Mouse (Mus musculus): ENCODE data around the gene Krtap4-2. TPM values are rescaled to one million over a fixed set of nuclear protein-coding genes. Genes with fewer than 3 reads are reported as not detected.
"Not testable (repeated sequence)": the region's sequence is repeated elsewhere in the genome, so short reads cannot be mapped to it uniquely, and the experiment has no call there.

The Krtap4-2 gene
- total RNA-seq (2021) (not detected), polyA plus RNA-seq (2012; rRNA removed) (not detected in 2 replicates)
- long read RNA-seq: 0 reads

- TF ChIP-seq POLR2A (IDR thresholded peaks at IDR 0.05; ENCODE audit: insufficient read depth, low read depth, low read length) (no peak), CTCF (IDR thresholded peaks at IDR 0.05) (no peak), EP300 (IDR thresholded peaks at IDR 0.05; ENCODE audit: insufficient read depth, low read depth, low read length) (no peak)
- WGBS: 49% methylated on average over 8 of the region's 8 CpGs
- Histone ChIP-seq H3K79me2 (replicated peaks; ENCODE audit: control insufficient read depth, insufficient read depth, low read length) (no peaks in the 10 kb centered on the region), H3K27me3 (ENCODE audit: control insufficient read depth, insufficient read depth, low read length) (no peaks in the 10 kb centered on the region; the same call in 1 of the 2 replicates), H3K27ac (no peak within 1 kb of the TSS), H3K4me3 (no peak within 1 kb of the TSS), H3K36me3 (ENCODE audit: control insufficient read depth, insufficient read depth, low read length) (no peaks in the 10 kb centered on the region), H3K4me1 (ENCODE audit: control insufficient read depth, insufficient read depth, low read length) (no peaks in the 10 kb centered on the region), H3K9ac (ENCODE audit: low read depth, low read length) (no peak within 1 kb of the TSS)
- intact Hi-C loops (cut with DNase I): no loop called here
- no peak for DNase-seq
Observed at GRCm38 (mm10) chr11:99634653-99635134, at the start of gene Krtap4-2. Krtap4-2 (minus strand) TSS chr11:99635084.

- no peak for DNase-seq
- Histone ChIP-seq H3K79me2 (replicated peaks; ENCODE audit: control insufficient read depth, insufficient read depth, low read length) (no peaks in the 10 kb centered on the region), H3K4me1 (ENCODE audit: control insufficient read depth, insufficient read depth, low read length) (no peaks in the 10 kb centered on the region), H3K9ac (ENCODE audit: low read depth, low read length) (no peak overlapping the region), H3K36me3 (ENCODE audit: control insufficient read depth, insufficient read depth, low read length) (no peaks in the 10 kb centered on the region), H3K4me3 (no peak overlapping the region), H3K27ac (no peak overlapping the region), H3K27me3 (ENCODE audit: control insufficient read depth, insufficient read depth, low read length) (no peaks in the 10 kb centered on the region)
- TF ChIP-seq EP300 (IDR thresholded peaks at IDR 0.05; ENCODE audit: insufficient read depth, low read depth, low read length) (no peak), POLR2A (IDR thresholded peaks at IDR 0.05; ENCODE audit: insufficient read depth, low read depth, low read length) (no peak), CTCF (IDR thresholded peaks at IDR 0.05) (no peak)
- intact Hi-C loops (cut with DNase I): no loop called here
- 80% methylated on average over 2 of the region's 2 CpGs for WGBS
Observed at GRCm38 (mm10) chr11:99683481-99683880, 48.6 kb upstream of the Krtap4-2 start.

GRCm38 (mm10) chr11:99665860-99666259 is 31.0 kb upstream of the Krtap4-2 start, which contains the start of gene Krtap4-6:
Krtap4-6 (minus strand) TSS chr11:99665960.
- intact Hi-C loops (cut with DNase I): no loop called here
- no peak within 1 kb of the TSS for H3K4me3 ChIP-seq
- H3K79me2 ChIP-seq (replicated peaks; ENCODE audit: control insufficient read depth, insufficient read depth, low read length): no peaks in the 10 kb centered on the region
- no peak within 1 kb of the TSS for H3K27ac ChIP-seq
- no peak for TF ChIP-seq CTCF (IDR thresholded peaks at IDR 0.05)
- no peak for TF ChIP-seq EP300 (IDR thresholded peaks at IDR 0.05; ENCODE audit: insufficient read depth, low read depth, low read length)
- H3K9ac ChIP-seq (ENCODE audit: low read depth, low read length): no peak within 1 kb of the TSS
- H3K36me3 ChIP-seq (ENCODE audit: control insufficient read depth, insufficient read depth, low read length): no peaks in the 10 kb centered on the region
- no peak for DNase-seq
- no peaks in the 10 kb centered on the region for H3K27me3 ChIP-seq (ENCODE audit: control insufficient read depth, insufficient read depth, low read length)
- no peaks in the 10 kb centered on the region for H3K4me1 ChIP-seq (ENCODE audit: control insufficient read depth, insufficient read depth, low read length)

GRCm38 (mm10) chr11:99662802-99663201 is 27.9 kb upstream of the Krtap4-2 start:
- no peak overlapping the region for H3K4me3 ChIP-seq
- no peak for DNase-seq
- TF ChIP-seq POLR2A (IDR thresholded peaks at IDR 0.05; ENCODE audit: insufficient read depth, low read depth, low read length) (no peak), EP300 (IDR thresholded peaks at IDR 0.05; ENCODE audit: insufficient read depth, low read depth, low read length) (no peak), CTCF (IDR thresholded peaks at IDR 0.05) (no peak)
- H3K27ac ChIP-seq: no peak overlapping the region
- intact Hi-C loops (cut with DNase I): no loop called here
- no peaks in the 10 kb centered on the region for H3K4me1 ChIP-seq (ENCODE audit: control insufficient read depth, insufficient read depth, low read length)
- 80% methylated on average over 10 of the region's 10 CpGs for WGBS
- H3K79me2 ChIP-seq (replicated peaks; ENCODE audit: control insufficient read depth, insufficient read depth, low read length): no peaks in the 10 kb centered on the region
- H3K9ac ChIP-seq (ENCODE audit: low read depth, low read length): no peak overlapping the region
- H3K27me3 ChIP-seq (ENCODE audit: control insufficient read depth, insufficient read depth, low read length): 0 out of 2 replicates have a peak, but pooled peaks cover 3% of the 10 kb centered on the region
- H3K36me3 ChIP-seq (ENCODE audit: control insufficient read depth, insufficient read depth, low read length): no peaks in the 10 kb centered on the region

GRCm38 (mm10) chr11:99659256-99659655 is 24.4 kb upstream of the Krtap4-2 start:
- TF ChIP-seq POLR2A (IDR thresholded peaks at IDR 0.05; ENCODE audit: insufficient read depth, low read depth, low read length) (no peak), EP300 (IDR thresholded peaks at IDR 0.05; ENCODE audit: insufficient read depth, low read depth, low read length) (no peak), CTCF (IDR thresholded peaks at IDR 0.05) (no peak)
- H3K36me3 ChIP-seq (ENCODE audit: control insufficient read depth, insufficient read depth, low read length): no peaks in the 10 kb centered on the region
- WGBS: 59% methylated on average over 4 of the region's 4 CpGs
- DNase-seq: no peak
- intact Hi-C loops (cut with DNase I): no loop called here
- H3K9ac ChIP-seq (ENCODE audit: low read depth, low read length): no peak overlapping the region
- no peaks in the 10 kb centered on the region for H3K79me2 ChIP-seq (replicated peaks; ENCODE audit: control insufficient read depth, insufficient read depth, low read length)
- H3K27me3 ChIP-seq (ENCODE audit: control insufficient read depth, insufficient read depth, low read length): 0 out of 2 replicates have a peak, but pooled peaks cover 3% of the 10 kb centered on the region
- no peak overlapping the region for H3K4me3 ChIP-seq
- H3K27ac ChIP-seq: no peak overlapping the region
- no peaks in the 10 kb centered on the region for H3K4me1 ChIP-seq (ENCODE audit: control insufficient read depth, insufficient read depth, low read length)

- 69% methylated on average over 10 of the region's 10 CpGs for WGBS
- H3K9ac ChIP-seq (ENCODE audit: low read depth, low read length); DNase-seq; H3K36me3 ChIP-seq (ENCODE audit: control insufficient read depth, insufficient read depth, low read length); intact Hi-C loops (cut with DNase I); H3K27ac ChIP-seq; H3K4me1 ChIP-seq (ENCODE audit: control insufficient read depth, insufficient read depth, low read length); H3K27me3 ChIP-seq (ENCODE audit: control insufficient read depth, insufficient read depth, low read length); H3K4me3 ChIP-seq; H3K79me2 ChIP-seq (replicated peaks; ENCODE audit: control insufficient read depth, insufficient read depth, low read length): not testable (repeated sequence)
Observed at GRCm38 (mm10) chr11:99658467-99659010, 23.7 kb upstream of the Krtap4-2 start, which contains the start of gene Gm11563. Gm11563 (minus strand) TSS chr11:99658960.
